Mouse (Mus musculus) kidney, adult 2 months (tissue): ENCODE data around the gene Cpsf4l. TPM values are rescaled to one million over a fixed set of nuclear protein-coding genes. Genes with fewer than 3 reads are reported as not detected.
A peak's percentile ranks its signal among the peaks of the same experiment; 100 is the strongest.

Experiments used
- DNase-seq: peaks from one replicate; pipeline ENCODE4 v3.0.0; 2021
- H3K27ac ChIP-seq: fragments of 200-500 bp; 2 replicates; pipeline ENCODE4 v1.5.1; 2012; ENCODE audit warnings: low read depth, low read length, control low read depth, inconsistent platforms; ENCODE audit not compliant: insufficient read depth
- H3K27me3 ChIP-seq: fragments of 200-500 bp; replicated peaks from 2 replicates; pipeline ENCODE4 v1.6.1; 2012; ENCODE audit warnings: mild to moderate bottlenecking, moderate library complexity, low read length, inconsistent platforms; ENCODE audit not compliant: control insufficient read depth, insufficient read depth
- H3K36me3 ChIP-seq: fragments of 200-500 bp; 2 replicates; pipeline ENCODE4 v1.6.1; 2012; ENCODE audit warnings: mild to moderate bottlenecking, moderate library complexity, low read length, inconsistent platforms; ENCODE audit not compliant: control insufficient read depth, insufficient read depth
- H3K4me1 ChIP-seq: fragments of 200-500 bp; 2 replicates; pipeline ENCODE4 v1.6.1; 2011; ENCODE audit warnings: low read length; ENCODE audit not compliant: control insufficient read depth, insufficient read depth
- H3K4me3 ChIP-seq: fragments of 200-500 bp; 2 replicates; pipeline ENCODE4 v1.5.1; 2011; ENCODE audit warnings: mild to moderate bottlenecking, low read depth, low read length, control low read depth; ENCODE audit not compliant: insufficient read depth
- CTCF ChIP-seq: fragments of 200-500 bp; conservative IDR thresholded peaks from 2 replicates; pipeline ENCODE4 v1.5.1; 2011; ENCODE audit warnings: low read depth, mild to moderate bottlenecking, control low read depth, low read length, moderate library complexity, mixed read lengths; ENCODE audit not compliant: insufficient read depth, insufficient read length
- POLR2A ChIP-seq: fragments of 200-500 bp; IDR thresholded peaks from one replicate; pipeline ENCODE4 v1.6.1; 2011; ENCODE audit warnings: low read depth, low read length, control low read depth
- WGBS: fragments of 180-500 bp; shearing (Covaris S2); methylation state at CpG from one replicate; pipeline ENCODE4 v1.1.7; 2018; 5-methylcytosine and 5-hydroxymethylcytosine counted together
- polyA plus RNA-seq: library from polyadenylated mRNA; depleted of rRNA; stranded (reverse); fragments of >200 nt; gene quantifications from 2 replicates; pipeline ENCODE4 v1.2.3, GENCODE M21; 2012

Gene Cpsf4l
- polyA plus RNA-seq, 1 experiment, result 9.0 TPM

- WGBS, result 1% methylated on average over 44 of the region's 44 CpGs
- peak; percentile 89 for DNase-seq
- no peaks in the 10 kb centered on the region for H3K27me3 ChIP-seq
- peak within 1 kb of the TSS; percentile 68 for H3K4me3 ChIP-seq
- no peaks in the 10 kb centered on the region for H3K36me3 ChIP-seq
- H3K4me1 ChIP-seq, result peaks cover 9% of the 10 kb centered on the region; the same call in 1 of the 2 replicates
- peak within 1 kb of the TSS; percentile 79 for H3K27ac ChIP-seq
- TF ChIP-seq POLR2A (peak; percentile 85), CTCF (no peak)
Observed at GRCm38 (mm10) chr11:113751484-113752084, 41.8 kb upstream of the Cpsf4l start, which contains the start of gene Cdc42ep4. Cdc42ep4 (minus strand) TSS chr11:113751881.

- H3K27me3 ChIP-seq, result no peaks in the 10 kb centered on the region
- DNase-seq, result peak; percentile 84
- H3K4me1 ChIP-seq, result peaks cover 9% of the 10 kb centered on the region; the same call in 1 of the 2 replicates
- peak overlapping the region; percentile 79 for H3K27ac ChIP-seq
- H3K36me3 ChIP-seq, result no peaks in the 10 kb centered on the region
- H3K4me3 ChIP-seq, result peak overlapping the region; percentile 68
- peak; percentile 39 for TF ChIP-seq CTCF
- no peak for TF ChIP-seq POLR2A
- WGBS, result 1% methylated on average over 67 of the region's 67 CpGs
Observed at GRCm38 (mm10) chr11:113750571-113751483, 41.0 kb upstream of the Cpsf4l start.

- Histone ChIP-seq H3K36me3 (no peaks in the 10 kb centered on the region), H3K27me3 (no peaks in the 10 kb centered on the region), H3K4me3 (peak overlapping the region; percentile 68), H3K27ac (peak overlapping the region; percentile 79), H3K4me1 (peaks cover 9% of the 10 kb centered on the region; the same call in 1 of the 2 replicates)
- 21% methylated on average over 9 of the region's 9 CpGs for WGBS
- TF ChIP-seq POLR2A (no peak), CTCF (no peak)
- DNase-seq, result no peak
Observed at GRCm38 (mm10) chr11:113749749-113750351, 40.0 kb upstream of the Cpsf4l start.

- WGBS, result 36% methylated on average over 21 of the region's 21 CpGs
- Histone ChIP-seq H3K27ac (peak overlapping the region; percentile 79), H3K36me3 (no peaks in the 10 kb centered on the region), H3K27me3 (no peaks in the 10 kb centered on the region), H3K4me3 (peak overlapping the region; percentile 68), H3K4me1 (peaks cover 9% of the 10 kb centered on the region; the same call in 1 of the 2 replicates)
- TF ChIP-seq CTCF, result no peak
- no peak for TF ChIP-seq POLR2A
- peak; percentile 60 for DNase-seq
Observed at GRCm38 (mm10) chr11:113748797-113749521, 39.1 kb upstream of the Cpsf4l start.

GRCm38 (mm10) chr11:113747725-113748380 lies 38.0 kb upstream of the Cpsf4l start:
- Histone ChIP-seq H3K4me3 (no peak overlapping the region), H3K4me1 (peaks cover 9% of the 10 kb centered on the region; the same call in 1 of the 2 replicates), H3K36me3 (no peaks in the 10 kb centered on the region), H3K27ac (peak overlapping the region; percentile 47), H3K27me3 (no peaks in the 10 kb centered on the region)
- 78% methylated on average over 11 of the region's 11 CpGs for WGBS
- no peak for TF ChIP-seq CTCF
- no peak for TF ChIP-seq POLR2A
- DNase-seq, result no peak

GRCm38 (mm10) chr11:113747056-113747455 lies 37.2 kb upstream of the Cpsf4l start:
- DNase-seq, result peak; percentile 89
- Histone ChIP-seq H3K4me1 (peaks cover 8% of the 10 kb centered on the region; the same call in 1 of the 2 replicates), H3K4me3 (peak overlapping the region; percentile 28; the same call in 1 of the 2 replicates), H3K27me3 (no peaks in the 10 kb centered on the region), H3K36me3 (no peaks in the 10 kb centered on the region), H3K27ac (peak overlapping the region; percentile 47)
- 58% methylated on average over 16 of the region's 16 CpGs for WGBS
- TF ChIP-seq POLR2A (no peak), CTCF (no peak)
